Comparison of ENCODE assay signal across 9 mouse cellular contexts in the genomic region with DNA sequence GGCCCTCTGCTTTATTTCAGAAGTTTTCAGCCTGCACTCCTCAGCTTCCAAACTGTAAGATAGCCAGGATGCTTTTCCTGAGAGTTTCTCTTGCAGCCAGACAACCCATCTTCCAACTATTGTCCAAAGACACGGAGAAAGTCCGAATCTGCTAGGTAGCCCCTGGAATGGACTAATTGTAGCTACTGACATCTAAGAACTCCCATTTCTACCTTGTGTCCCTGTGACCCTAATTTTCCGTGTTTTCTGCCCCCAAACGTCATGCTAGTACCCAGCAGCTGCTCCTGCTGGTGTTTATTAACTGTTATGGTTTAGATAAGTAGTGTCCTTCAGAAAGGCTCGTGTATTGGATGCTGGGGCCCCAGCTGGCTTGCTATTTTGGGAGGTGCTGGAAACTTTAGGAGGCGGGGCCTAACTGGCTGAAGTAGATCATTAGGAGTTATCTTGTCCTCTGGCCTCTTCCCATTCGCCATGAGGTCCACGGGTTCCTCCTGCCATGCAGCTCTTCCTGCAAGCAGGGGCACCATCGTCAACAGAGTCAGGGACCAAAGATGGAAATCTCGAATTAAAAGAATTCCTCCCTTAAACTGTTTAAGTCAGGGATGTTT. TPM values are rescaled to one million over a fixed set of nuclear protein-coding genes. Genes with fewer than 3 reads are reported as not detected.
DNase-seq lines count a peak whose midpoint lies in the region; ATAC-seq and TF ChIP-seq lines count a peak whose summit lies in the region.
"Had no signal": no experiment of that assay in that cellular context is flagged by ENCODE, and none has a peak within 500 bp of the region (broad histone marks: within the 10 kb centered on the region; RNA-seq: fewer than 3 reads in every experiment).

No protein-coding gene starts in this region.

- no peak for TF ChIP-seq CTCF in layer of hippocampus, adult 2 months (conservative IDR thresholded peaks at IDR 0.05)
- TF ChIP-seq CTCF in forebrain, postnatal 0 days (IDR thresholded peaks at IDR 0.05; ENCODE audit: low read depth) = no peak

- WGBS in heart, embryonic 12.5 days = 20% methylated on average over 10 of the region's 10 CpGs
- 70% methylated on average over 10 of the region's 10 CpGs for WGBS in forebrain, postnatal 0 days

- no peaks in the 10 kb centered on the region for H3K27me3 ChIP-seq in heart, embryonic 12.5 days (replicated peaks)
- H3K27me3 ChIP-seq in forebrain, postnatal 0 days (ENCODE audit: insufficient read depth, low read length) = no peaks in the 10 kb centered on the region
- H3K27me3 ChIP-seq: embryonic facial prominence, embryonic 15.5 days had no signal

- H3K27ac ChIP-seq in layer of hippocampus, adult 2 months = 0 out of 2 replicates have a peak overlapping the region, but pooled peaks have one; percentile 7
- peak overlapping the region; percentile 97 for H3K27ac ChIP-seq in heart, embryonic 12.5 days (ENCODE audit: poor library complexity, severe bottlenecking)
- H3K27ac ChIP-seq in forebrain, postnatal 0 days (ENCODE audit: low read depth, low read length) = no peak overlapping the region
- H3K27ac ChIP-seq: embryonic facial prominence, embryonic 15.5 days had no signal

- no peak overlapping the region for H3K4me3 ChIP-seq in layer of hippocampus, adult 2 months
- no peak overlapping the region; the same call in 1 of the 2 replicates for H3K4me3 ChIP-seq in heart, embryonic 12.5 days
- H3K4me3 ChIP-seq in forebrain, postnatal 0 days (ENCODE audit: low read depth, low read length) = no peak overlapping the region
- H3K4me3 ChIP-seq: embryonic facial prominence, embryonic 15.5 days had no signal

- H3K36me3 ChIP-seq in heart, embryonic 12.5 days = peaks cover 12% of the 10 kb centered on the region
- no peaks in the 10 kb centered on the region; the same call in 1 of the 2 replicates for H3K36me3 ChIP-seq in forebrain, postnatal 0 days (ENCODE audit: insufficient read depth)
- H3K36me3 ChIP-seq: embryonic facial prominence, embryonic 15.5 days had no signal

- H3K9me3 ChIP-seq in heart, embryonic 12.5 days (replicated peaks) = no peaks in the 10 kb centered on the region
- H3K9me3 ChIP-seq in forebrain, postnatal 0 days (ENCODE audit: low read length) = no peaks in the 10 kb centered on the region
- H3K9me3 ChIP-seq: embryonic facial prominence, embryonic 15.5 days had no signal

- no peak for DNase-seq in layer of hippocampus, adult 2 months (ENCODE audit: low spot score in 2 of 2)
- no peak for DNase-seq in layer of hippocampus, adult 9-10 months (ENCODE audit: low spot score)
- peak; percentile 37 for DNase-seq in ZHBTc4 (ENCODE audit: low read depth, low spot score)
- DNase-seq in lung, postnatal 36 days = peak; percentile 30
- no peak for DNase-seq in left cerebral cortex, adult 18-20 months (ENCODE audit: low spot score in 2 of 2)
- DNase-seq in forebrain, postnatal 0 days = no peak
- no peak for DNase-seq in frontal cortex, postnatal 36 days (ENCODE audit: low spot score in 2 of 2)

- ATAC-seq in heart, embryonic 12.5 days (ENCODE audit: insufficient number of reproducible peaks, low FRiP score) = peak; percentile 46; the same call in 1 of the 2 replicates
- ATAC-seq in forebrain, postnatal 0 days = no peak

- H3K9ac ChIP-seq in heart, embryonic 12.5 days = peak overlapping the region; percentile 43; the same call in 1 of the 2 replicates
- H3K9ac ChIP-seq in forebrain, postnatal 0 days = no peak overlapping the region
- H3K9ac ChIP-seq: embryonic facial prominence, embryonic 15.5 days had no signal

- H3K4me2 ChIP-seq in heart, embryonic 12.5 days = peak overlapping the region; percentile 54
- H3K4me2 ChIP-seq in forebrain, postnatal 0 days (ENCODE audit: low read depth) = no peak overlapping the region
- H3K4me2 ChIP-seq: embryonic facial prominence, embryonic 15.5 days had no signal

- H3K4me1 ChIP-seq in heart, embryonic 12.5 days (replicated peaks) = peaks cover 37% of the 10 kb centered on the region
- peaks cover 10% of the 10 kb centered on the region for H3K4me1 ChIP-seq in forebrain, postnatal 0 days (ENCODE audit: insufficient read depth)

RNA-seq across cellular contexts. Expression of gene Mical3, which starts 19.2 kb away (rescaled TPM):
- 10 to 100 TPM; 89.5 to 94.6 TPM for total RNA-seq in layer of hippocampus, adult 2 months (2021)
- 37.4 and 39.5 TPM in 2 replicates for polyA plus RNA-seq in heart, embryonic 12.5 days (2016; fragmentation: Nextera tagmentation; extraction: Ambion mirVana)
- total RNA-seq in left cerebral cortex, adult 18-20 months (2021) = 100 to 1,000 TPM; 108 to 119 TPM
- total RNA-seq in forebrain, postnatal 0 days (2014; rRNA removed) = 59.3 and 78.7 TPM in 2 replicates
- polyA plus RNA-seq in forebrain, postnatal 0 days (2015; fragmentation: Nextera tagmentation; extraction: Ambion mirVana) = 9.3 and 17.5 TPM in 2 replicates

Comparison
In these comparisons a context has a peak if more than half of its experiments do, and no peak if none do; other contexts are left out.
1. DNase-seq: peak in ZHBTc4 (single experiment) and lung, postnatal 36 days (single experiment); none in layer of hippocampus, adult 2 months (0 of 2), layer of hippocampus, adult 9-10 months (single experiment), left cerebral cortex, adult 18-20 months (0 of 2), forebrain, postnatal 0 days (single experiment) and frontal cortex, postnatal 36 days (0 of 2).